Mouse (Mus musculus): ENCODE measurements around the gene Piwil1. TPM values are rescaled to one million over a fixed set of nuclear protein-coding genes. Genes with fewer than 3 reads are reported as not detected.

Gene Piwil1
- polyA plus RNA-seq, 1 experiment from 2014 or later = not detected

DNA sequence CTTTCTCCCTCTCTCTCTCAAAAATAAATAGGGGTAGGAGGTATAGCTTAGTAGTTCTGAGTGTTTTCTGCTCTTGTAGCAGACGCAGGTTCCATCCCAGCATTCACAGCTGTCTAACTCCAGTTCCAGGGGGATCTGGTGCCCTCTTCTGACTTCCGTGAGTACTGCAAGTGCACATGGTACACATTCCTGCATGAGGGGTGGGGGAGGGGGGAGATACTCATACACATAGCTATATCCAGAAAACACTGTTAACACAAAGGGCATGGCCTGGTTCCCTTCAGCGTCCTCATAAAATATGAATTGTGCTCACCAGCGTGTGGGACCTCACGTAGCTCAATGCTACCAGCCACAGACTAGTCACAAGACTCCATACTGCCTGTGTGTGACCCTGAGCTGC lies 27.0 kb downstream of the Piwil1 start:
- no peak overlapping the region for H3K27ac ChIP-seq (ENCODE audit: low read depth, low read length)
- no peak overlapping the region for H3K4me2 ChIP-seq (ENCODE audit: low read length)
- H3K9me3 ChIP-seq (replicated peaks; ENCODE audit: control insufficient read depth, low read length) = no peaks in the 10 kb centered on the region
- H3K27me3 ChIP-seq (replicated peaks; ENCODE audit: control insufficient read depth, insufficient read depth, low read length) = no peaks in the 10 kb centered on the region
- H3K4me3 ChIP-seq (ENCODE audit: low read depth, low read length) = no peak overlapping the region
- DNase-seq (ENCODE audit: low spot score) = peak; percentile 31
- H3K9ac ChIP-seq (ENCODE audit: low read length) = no peak overlapping the region
- H3K36me3 ChIP-seq (ENCODE audit: control insufficient read depth, insufficient read depth, low read length) = no peaks in the 10 kb centered on the region
- no peak for ATAC-seq
- H3K4me1 ChIP-seq (ENCODE audit: control insufficient read depth, insufficient read depth, low read length) = no peaks in the 10 kb centered on the region
- WGBS = 84% methylated on average over 5 of the region's 5 CpGs

DNA sequence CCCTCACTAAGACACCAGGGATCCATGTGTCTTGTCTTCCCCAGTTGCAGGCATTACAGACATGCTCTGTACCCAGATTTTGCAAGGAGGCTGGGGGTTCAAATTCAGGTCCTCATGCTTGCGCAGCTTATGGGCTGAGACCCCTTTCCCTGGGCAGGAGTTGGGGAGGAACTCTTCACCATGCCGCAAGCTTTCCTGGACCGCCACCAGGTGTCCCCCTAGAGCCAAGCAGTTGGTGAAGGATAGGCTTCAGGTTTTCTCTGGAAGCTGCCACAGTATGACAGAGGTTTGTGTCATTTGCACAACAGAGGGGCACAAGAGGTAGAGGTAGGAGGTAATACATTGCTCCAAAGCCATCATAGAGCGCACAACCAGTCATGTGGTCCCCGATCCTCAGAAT lies 28.3 kb downstream of the Piwil1 start:
- Histone ChIP-seq H3K9me3 (replicated peaks; ENCODE audit: control insufficient read depth, low read length) (no peaks in the 10 kb centered on the region), H3K4me3 (ENCODE audit: low read depth, low read length) (no peak overlapping the region), H3K9ac (ENCODE audit: low read length) (no peak overlapping the region), H3K27ac (ENCODE audit: low read depth, low read length) (no peak overlapping the region), H3K4me2 (ENCODE audit: low read length) (no peak overlapping the region), H3K36me3 (ENCODE audit: control insufficient read depth, insufficient read depth, low read length) (no peaks in the 10 kb centered on the region), H3K27me3 (replicated peaks; ENCODE audit: control insufficient read depth, insufficient read depth, low read length) (no peaks in the 10 kb centered on the region), H3K4me1 (ENCODE audit: control insufficient read depth, insufficient read depth, low read length) (no peaks in the 10 kb centered on the region)
- DNase-seq (ENCODE audit: low spot score) (peak; percentile 65), ATAC-seq (no peak)
- 42% methylated on average over 5 of the region's 5 CpGs for WGBS

DNA sequence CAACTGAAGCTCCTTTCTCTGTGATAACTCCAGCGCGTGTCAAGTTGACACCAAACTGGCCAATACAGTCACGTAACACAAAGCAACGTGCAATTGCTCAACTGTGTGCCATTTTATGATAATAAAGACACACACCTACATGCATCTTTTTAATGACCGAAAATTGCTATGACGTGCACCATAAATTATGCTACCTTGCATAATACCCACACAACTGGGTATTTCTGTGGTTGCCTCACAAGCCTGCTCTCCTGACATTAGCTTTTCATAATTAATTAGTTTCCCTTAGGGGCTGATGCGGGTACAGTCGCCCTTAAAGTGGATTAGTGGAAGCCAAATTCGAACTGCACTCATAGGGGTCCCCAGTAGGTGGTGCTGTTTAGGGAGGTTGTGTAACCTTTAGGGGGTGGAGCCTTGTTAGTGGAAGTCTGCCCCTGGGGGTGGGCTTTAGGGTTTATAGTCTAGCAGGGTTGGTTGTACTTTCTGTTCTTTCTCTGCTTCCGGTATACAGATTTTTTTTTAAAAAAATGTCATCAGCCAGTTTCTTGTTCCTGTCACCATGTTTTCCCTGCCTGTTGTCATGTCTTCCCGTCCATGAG lies 30.2 kb downstream of the Piwil1 start:
- no peak overlapping the region for H3K4me2 ChIP-seq (ENCODE audit: low read length)
- no peaks in the 10 kb centered on the region for H3K4me1 ChIP-seq (ENCODE audit: control insufficient read depth, insufficient read depth, low read length)
- H3K36me3 ChIP-seq (ENCODE audit: control insufficient read depth, insufficient read depth, low read length) = no peaks in the 10 kb centered on the region
- ATAC-seq (no peak), DNase-seq (ENCODE audit: low spot score) (no peak)
- H3K27ac ChIP-seq (ENCODE audit: low read depth, low read length) = no peak overlapping the region
- H3K9ac ChIP-seq (ENCODE audit: low read length) = no peak overlapping the region
- no peaks in the 10 kb centered on the region for H3K27me3 ChIP-seq (replicated peaks; ENCODE audit: control insufficient read depth, insufficient read depth, low read length)
- no peak overlapping the region for H3K4me3 ChIP-seq (ENCODE audit: low read depth, low read length)
- 72% methylated on average over 11 of the region's 11 CpGs for WGBS
- no peaks in the 10 kb centered on the region for H3K9me3 ChIP-seq (replicated peaks; ENCODE audit: control insufficient read depth, low read length)

DNA sequence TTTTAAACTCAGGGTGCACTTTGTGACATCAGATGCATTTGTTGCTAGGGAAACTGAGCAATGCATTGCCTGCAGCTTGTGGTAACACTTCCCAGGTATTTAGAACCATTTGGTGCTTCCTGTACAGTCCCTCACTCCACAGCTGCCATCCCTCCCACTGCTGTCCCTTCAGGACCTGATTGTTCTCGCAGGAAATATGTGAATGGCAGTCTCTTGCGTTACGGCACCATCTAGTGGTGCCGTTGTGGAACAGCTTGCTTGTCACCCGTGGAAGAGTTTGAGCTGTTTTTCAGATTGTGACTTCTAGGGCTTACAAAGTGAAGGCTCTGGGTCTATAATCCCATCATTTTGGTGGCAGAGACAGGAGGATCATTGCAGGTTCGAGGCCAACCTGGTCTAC lies 31.6 kb downstream of the Piwil1 start:
- DNase-seq (ENCODE audit: low spot score) = peak; percentile 87

DNA sequence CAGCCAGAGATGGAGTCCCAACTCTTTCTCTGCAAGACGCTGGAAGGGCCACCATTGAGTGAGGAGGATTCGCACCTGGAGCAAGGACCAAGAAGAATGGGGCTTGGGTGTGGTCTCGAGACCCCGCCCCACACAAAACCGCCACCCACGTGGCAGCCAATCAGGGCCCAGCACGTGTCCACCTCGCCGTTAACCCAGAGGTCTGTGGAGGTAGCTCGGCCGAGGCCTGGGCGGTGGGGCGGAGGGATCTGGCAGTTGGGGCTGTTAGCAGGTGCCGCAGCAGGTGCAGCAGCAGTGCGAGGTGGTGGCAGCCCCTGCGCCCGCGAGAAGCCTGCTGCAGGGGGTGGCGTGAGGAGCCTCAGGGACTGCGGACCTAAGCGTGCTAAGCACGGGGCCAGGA lies 33.6 kb downstream of the Piwil1 start:
- DNase-seq (ENCODE audit: low spot score) (no peak), ATAC-seq (no peak)
- H3K9me3 ChIP-seq (replicated peaks; ENCODE audit: control insufficient read depth, low read length) = no peaks in the 10 kb centered on the region
- no peaks in the 10 kb centered on the region for H3K27me3 ChIP-seq (replicated peaks; ENCODE audit: control insufficient read depth, insufficient read depth, low read length)
- no peak overlapping the region for H3K27ac ChIP-seq (ENCODE audit: low read depth, low read length)
- WGBS = 82% methylated on average over 22 of the region's 22 CpGs
- no peak overlapping the region for H3K9ac ChIP-seq (ENCODE audit: low read length)
- no peaks in the 10 kb centered on the region for H3K36me3 ChIP-seq (ENCODE audit: control insufficient read depth, insufficient read depth, low read length)
- H3K4me2 ChIP-seq (ENCODE audit: low read length) = no peak overlapping the region
- 0 out of 2 replicates have a peak, but pooled peaks cover 2% of the 10 kb centered on the region for H3K4me1 ChIP-seq (ENCODE audit: control insufficient read depth, insufficient read depth, low read length)
- H3K4me3 ChIP-seq (ENCODE audit: low read depth, low read length) = no peak overlapping the region

More for the DNA sequence above, 31.6 kb downstream of the Piwil1 start:
- H3K9ac ChIP-seq (ENCODE audit: low read length) = no peak overlapping the region
- H3K9me3 ChIP-seq (replicated peaks; ENCODE audit: control insufficient read depth, low read length) = no peaks in the 10 kb centered on the region
- H3K27me3 ChIP-seq (replicated peaks; ENCODE audit: control insufficient read depth, insufficient read depth, low read length) = no peaks in the 10 kb centered on the region
- H3K4me3 ChIP-seq (ENCODE audit: low read depth, low read length) = no peak overlapping the region
- no peak overlapping the region for H3K4me2 ChIP-seq (ENCODE audit: low read length)
- WGBS = 5% methylated on average over 6 of the region's 6 CpGs
- ATAC-seq = peak; percentile 46; the same call in 1 of the 2 replicates
- H3K4me1 ChIP-seq (ENCODE audit: control insufficient read depth, insufficient read depth, low read length) = 0 out of 2 replicates have a peak, but pooled peaks cover under 1% of the 10 kb centered on the region
- no peak overlapping the region for H3K27ac ChIP-seq (ENCODE audit: low read depth, low read length)
- H3K36me3 ChIP-seq (ENCODE audit: control insufficient read depth, insufficient read depth, low read length) = no peaks in the 10 kb centered on the region

DNA sequence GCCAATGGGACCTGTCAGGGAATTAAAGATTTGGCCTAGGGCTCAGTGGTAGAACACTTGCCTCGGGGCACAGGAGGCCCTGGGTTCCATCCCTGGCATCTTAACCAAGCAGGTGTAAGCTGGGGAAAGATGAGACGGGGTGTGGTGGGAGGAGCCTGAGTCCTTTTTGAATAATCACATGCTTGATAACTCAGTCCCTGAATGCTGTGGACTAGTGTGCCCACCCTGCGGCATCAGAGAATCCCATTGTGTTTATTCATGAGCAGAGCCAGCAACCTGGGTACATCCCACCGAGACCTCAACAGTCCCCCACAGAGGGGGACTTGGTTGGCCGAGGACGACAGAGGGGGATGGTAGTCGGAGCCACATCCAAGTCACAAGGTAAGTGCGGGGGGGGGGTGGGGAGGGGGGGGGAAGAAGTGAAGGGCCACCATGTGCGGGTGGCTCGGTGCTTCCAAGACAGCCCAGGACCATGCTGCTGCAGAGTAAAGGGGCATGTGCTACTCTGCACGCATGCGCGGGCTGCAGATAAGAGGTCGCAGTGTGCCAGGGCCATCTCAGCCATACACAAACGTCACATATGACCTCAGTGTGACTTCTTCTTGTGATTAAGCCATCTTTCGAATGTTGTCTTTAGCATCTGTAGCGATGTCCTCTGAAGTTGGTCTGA lies 37.0 kb downstream of the Piwil1 start:
- ATAC-seq (peak; percentile 50; the same call in 1 of the 2 replicates), DNase-seq (ENCODE audit: low spot score) (peak; percentile 41)
- Histone ChIP-seq H3K36me3 (ENCODE audit: control insufficient read depth, insufficient read depth, low read length) (no peaks in the 10 kb centered on the region), H3K4me2 (ENCODE audit: low read length) (peak overlapping the region; percentile 36), H3K9ac (ENCODE audit: low read length) (no peak overlapping the region), H3K27ac (ENCODE audit: low read depth, low read length) (no peak overlapping the region), H3K9me3 (replicated peaks; ENCODE audit: control insufficient read depth, low read length) (no peaks in the 10 kb centered on the region), H3K4me1 (ENCODE audit: control insufficient read depth, insufficient read depth, low read length) (0 out of 2 replicates have a peak, but pooled peaks cover 2% of the 10 kb centered on the region), H3K27me3 (replicated peaks; ENCODE audit: control insufficient read depth, insufficient read depth, low read length) (no peaks in the 10 kb centered on the region), H3K4me3 (ENCODE audit: low read depth, low read length) (no peak overlapping the region)
- WGBS = 17% methylated on average over 16 of the region's 17 CpGs

DNA sequence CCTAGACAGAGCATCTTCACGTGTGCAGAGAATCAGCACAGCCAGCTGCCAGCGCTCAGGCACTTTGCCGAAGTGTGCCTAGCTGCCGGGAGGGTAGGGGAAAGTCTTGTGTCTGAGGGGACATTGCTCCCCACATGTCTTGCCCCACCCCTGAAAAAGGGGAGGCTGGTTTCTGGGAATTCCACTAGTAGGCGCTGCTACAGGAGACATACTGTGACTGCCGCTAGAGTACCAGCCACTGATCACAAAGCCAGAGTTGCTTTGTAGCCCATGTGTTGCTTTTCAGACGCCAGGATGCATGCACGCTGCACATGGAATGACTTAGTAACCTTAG lies 37.5 kb downstream of the Piwil1 start:
- H3K4me1 ChIP-seq (ENCODE audit: control insufficient read depth, insufficient read depth, low read length) = 0 out of 2 replicates have a peak, but pooled peaks cover 2% of the 10 kb centered on the region
- no peak overlapping the region for H3K27ac ChIP-seq (ENCODE audit: low read depth, low read length)
- H3K4me2 ChIP-seq (ENCODE audit: low read length) = peak overlapping the region; percentile 36
- no peaks in the 10 kb centered on the region for H3K27me3 ChIP-seq (replicated peaks; ENCODE audit: control insufficient read depth, insufficient read depth, low read length)
- H3K36me3 ChIP-seq (ENCODE audit: control insufficient read depth, insufficient read depth, low read length) = no peaks in the 10 kb centered on the region
- DNase-seq (ENCODE audit: low spot score) (peak; percentile 33), ATAC-seq (peak; percentile 12; the same call in 1 of the 2 replicates)
- no peak overlapping the region for H3K9ac ChIP-seq (ENCODE audit: low read length)
- WGBS = 19% methylated on average over 8 of the region's 8 CpGs
- H3K4me3 ChIP-seq (ENCODE audit: low read depth, low read length) = no peak overlapping the region
- no peaks in the 10 kb centered on the region for H3K9me3 ChIP-seq (replicated peaks; ENCODE audit: control insufficient read depth, low read length)

DNA sequence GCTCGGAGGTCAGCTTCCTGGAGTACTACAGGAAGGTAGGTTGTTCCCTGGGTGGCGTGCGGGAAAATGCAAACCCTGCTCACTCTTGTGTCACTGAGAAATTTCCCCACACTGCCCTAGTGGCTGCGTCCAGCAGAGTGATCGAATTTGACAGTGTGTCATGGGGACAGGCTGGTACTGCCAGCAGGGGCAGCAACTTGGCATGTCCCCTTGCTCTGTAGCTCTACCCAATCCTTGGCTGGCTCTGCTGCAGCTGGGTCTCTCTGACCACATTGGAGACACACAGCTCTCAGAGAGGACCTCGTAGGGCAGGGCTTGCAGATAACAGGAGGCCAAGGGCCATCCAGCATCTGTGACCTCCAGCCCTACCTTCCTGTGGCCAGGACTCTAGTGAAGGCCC lies 42.0 kb downstream of the Piwil1 start:
- Histone ChIP-seq H3K4me3 (ENCODE audit: low read depth, low read length) (no peak overlapping the region), H3K36me3 (ENCODE audit: control insufficient read depth, insufficient read depth, low read length) (no peaks in the 10 kb centered on the region), H3K9me3 (replicated peaks; ENCODE audit: control insufficient read depth, low read length) (no peaks in the 10 kb centered on the region), H3K27me3 (replicated peaks; ENCODE audit: control insufficient read depth, insufficient read depth, low read length) (no peaks in the 10 kb centered on the region), H3K4me1 (ENCODE audit: control insufficient read depth, insufficient read depth, low read length) (no peaks in the 10 kb centered on the region), H3K9ac (ENCODE audit: low read length) (no peak overlapping the region), H3K27ac (ENCODE audit: low read depth, low read length) (no peak overlapping the region), H3K4me2 (ENCODE audit: low read length) (no peak overlapping the region)
- WGBS = 86% methylated on average over 6 of the region's 6 CpGs
- DNase-seq (ENCODE audit: low spot score) (no peak), ATAC-seq (no peak)

DNA sequence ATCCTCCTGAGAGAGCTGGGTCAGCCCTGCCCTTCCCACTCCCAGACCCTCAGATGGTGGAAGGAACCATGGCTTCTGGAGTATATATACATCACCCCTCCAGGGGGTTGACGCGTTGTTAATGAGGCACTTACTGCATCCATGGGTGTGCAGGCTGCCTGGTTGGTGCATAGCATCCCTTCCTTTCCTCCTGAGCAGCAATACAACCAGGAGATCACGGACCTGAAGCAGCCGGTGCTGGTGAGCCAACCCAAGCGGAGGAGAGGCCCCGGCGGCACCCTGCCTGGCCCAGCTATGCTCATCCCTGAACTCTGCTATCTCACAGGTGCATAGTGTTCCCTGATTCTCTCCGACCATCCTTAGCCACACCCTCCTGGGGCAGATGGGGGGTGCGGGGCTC lies 42.9 kb downstream of the Piwil1 start:
- H3K9me3 ChIP-seq (replicated peaks; ENCODE audit: control insufficient read depth, low read length) = no peaks in the 10 kb centered on the region
- no peaks in the 10 kb centered on the region for H3K4me1 ChIP-seq (ENCODE audit: control insufficient read depth, insufficient read depth, low read length)
- DNase-seq (ENCODE audit: low spot score) (no peak), ATAC-seq (no peak)
- H3K9ac ChIP-seq (ENCODE audit: low read length) = no peak overlapping the region
- no peaks in the 10 kb centered on the region for H3K36me3 ChIP-seq (ENCODE audit: control insufficient read depth, insufficient read depth, low read length)
- H3K27ac ChIP-seq (ENCODE audit: low read depth, low read length) = no peak overlapping the region
- H3K27me3 ChIP-seq (replicated peaks; ENCODE audit: control insufficient read depth, insufficient read depth, low read length) = no peaks in the 10 kb centered on the region
- WGBS = 84% methylated on average over 9 of the region's 9 CpGs
- H3K4me3 ChIP-seq (ENCODE audit: low read depth, low read length) = no peak overlapping the region
- H3K4me2 ChIP-seq (ENCODE audit: low read length) = no peak overlapping the region

Data from forebrain, embryonic 14.5 days (tissue).